Mouse (Mus musculus): ENCODE data around the gene Gck.

- TF ChIP-seq POLR2A (IDR thresholded peaks at IDR 0.05; ENCODE audit: borderline replicate concordance, extremely low read depth, insufficient read depth, insufficient read length, poor library complexity, severe bottlenecking) (no peak), CTCF (IDR thresholded peaks at IDR 0.05; ENCODE audit: borderline replicate concordance, extremely low read depth, insufficient read depth, insufficient read length) (no peak)
These were observed 18.3 kb upstream of the Gck start for GRCm38 (mm10) chr11:5968223-5968622.

Measured in brain, embryonic 14.5 days (tissue).